Mouse (Mus musculus): ENCODE data around the gene Cdc42bpa. TPM values are rescaled to one million over a fixed set of nuclear protein-coding genes. Genes with fewer than 3 reads are reported as not detected.

Gene Cdc42bpa
- total RNA-seq, 2 experiments from 2014 or later = 67.1 to 70.3 TPM

DNA sequence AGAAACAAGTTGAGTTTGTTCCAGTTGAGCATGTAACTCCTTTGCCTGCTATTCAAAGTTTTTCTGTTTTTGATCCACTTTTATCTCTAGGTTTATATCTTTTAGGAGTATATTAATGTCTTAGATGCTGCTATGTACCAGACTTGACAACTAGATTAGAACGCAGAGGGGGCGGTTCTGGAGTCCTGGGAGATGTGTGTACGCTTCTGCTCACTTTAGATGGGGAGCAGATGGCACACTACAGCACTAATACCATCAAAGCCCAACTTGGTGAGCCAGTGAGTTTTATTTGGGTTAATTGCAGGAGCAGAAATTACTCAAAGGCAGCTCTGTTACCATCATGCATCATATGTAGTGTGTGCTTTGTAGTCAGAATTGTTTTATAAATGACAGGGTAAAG is 77.2 kb downstream of the Cdc42bpa start:
- DNase-seq = no peak

DNA sequence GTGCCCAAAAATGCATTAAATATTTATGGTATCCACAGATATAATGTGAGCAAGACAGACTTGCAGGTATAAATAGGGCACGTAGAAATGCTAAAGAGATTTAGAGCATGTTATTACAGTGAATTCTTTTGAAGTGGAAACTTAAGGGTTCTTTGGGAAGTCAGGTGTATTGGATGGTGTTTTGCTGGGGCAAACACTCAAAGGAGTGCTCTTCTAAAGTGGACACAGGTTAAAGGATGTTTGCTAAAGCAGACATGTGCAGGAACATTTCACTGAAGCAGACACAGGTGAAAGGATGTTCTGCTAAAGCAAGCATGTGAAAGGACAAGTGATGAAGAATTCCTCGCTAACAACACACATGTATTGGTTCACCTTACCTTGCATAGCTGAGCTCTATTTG is 83.9 kb downstream of the Cdc42bpa start:
- no peak for DNase-seq

DNA sequence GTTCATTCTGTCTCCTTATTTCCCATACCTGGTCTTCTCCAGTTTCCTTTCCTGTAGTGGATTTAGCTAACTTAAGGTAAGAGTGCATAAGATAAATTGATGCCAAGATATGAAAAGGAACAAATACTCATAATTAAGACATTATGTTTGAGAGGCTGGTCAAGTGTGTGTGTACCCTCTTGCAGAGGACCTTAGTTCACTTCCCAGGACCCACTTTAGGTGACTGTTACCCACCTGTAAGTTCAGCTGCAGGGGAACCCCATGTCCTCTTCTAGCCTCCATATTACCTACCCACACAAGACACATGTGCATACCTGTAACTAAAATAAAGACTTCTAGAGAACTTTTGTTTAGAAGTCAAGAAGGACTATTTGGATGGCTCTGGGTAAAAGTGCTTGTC is 84.9 kb downstream of the Cdc42bpa start:
- no peak for DNase-seq

DNA sequence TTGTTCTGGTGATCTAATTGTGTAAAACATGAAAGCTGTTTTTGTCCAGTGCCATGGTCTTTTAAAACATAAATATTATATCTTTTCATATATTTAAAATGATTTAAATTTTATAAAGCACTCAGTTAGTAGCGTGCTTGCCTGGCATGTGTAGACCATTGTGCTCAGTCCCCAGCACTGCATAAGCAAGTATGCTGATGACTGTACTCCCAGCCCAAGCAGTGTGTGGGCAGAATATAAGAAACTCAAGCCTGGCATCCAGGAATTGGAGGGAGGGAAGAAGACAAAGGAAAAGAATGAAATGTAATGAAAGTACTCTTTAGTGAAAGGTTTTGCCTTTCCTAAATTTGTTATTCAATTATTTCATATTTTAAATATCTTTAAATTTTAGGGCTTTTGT is 128.9 kb downstream of the Cdc42bpa start:
- DNase-seq = no peak

DNA sequence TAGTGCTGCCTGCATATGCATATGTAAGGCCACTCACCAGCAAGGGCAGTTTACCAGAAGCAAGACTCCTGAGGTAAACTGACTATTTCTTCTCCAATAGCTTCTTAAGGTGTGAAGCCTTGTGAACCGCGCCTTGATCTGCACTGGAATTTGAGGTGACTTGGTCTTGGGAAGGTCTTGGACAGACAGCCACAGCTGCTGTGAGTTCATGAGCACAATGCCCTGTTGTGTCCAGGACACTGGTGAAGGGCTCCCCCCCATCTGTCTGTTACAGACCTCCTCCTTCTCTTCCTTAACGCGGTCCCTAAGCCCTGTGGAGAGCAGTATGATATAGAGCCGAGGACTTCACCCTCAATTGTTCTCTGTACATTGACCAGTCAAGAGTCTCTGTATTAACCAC is 138.2 kb downstream of the Cdc42bpa start:
- no peak for DNase-seq

DNA sequence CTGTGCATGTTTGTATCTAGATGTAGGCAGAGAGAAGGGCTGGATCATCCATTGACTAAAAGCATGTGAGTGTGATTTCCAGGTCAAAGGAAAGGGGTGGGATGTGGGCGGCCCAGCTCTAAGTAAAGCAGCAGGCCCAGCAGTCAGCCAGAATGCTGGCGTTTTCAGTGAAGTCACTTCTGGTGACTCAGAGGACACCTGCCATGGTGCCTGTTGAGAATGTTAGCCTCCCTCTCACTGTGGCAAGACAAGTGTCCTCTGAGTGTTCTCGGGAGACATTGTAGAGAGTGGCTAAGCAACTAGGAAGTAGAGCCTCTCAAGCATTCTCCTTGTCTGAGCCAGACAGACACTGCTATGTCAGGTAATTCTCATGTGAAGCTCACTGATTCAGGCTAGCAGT is 144.3 kb downstream of the Cdc42bpa start:
- no peak for DNase-seq

DNA sequence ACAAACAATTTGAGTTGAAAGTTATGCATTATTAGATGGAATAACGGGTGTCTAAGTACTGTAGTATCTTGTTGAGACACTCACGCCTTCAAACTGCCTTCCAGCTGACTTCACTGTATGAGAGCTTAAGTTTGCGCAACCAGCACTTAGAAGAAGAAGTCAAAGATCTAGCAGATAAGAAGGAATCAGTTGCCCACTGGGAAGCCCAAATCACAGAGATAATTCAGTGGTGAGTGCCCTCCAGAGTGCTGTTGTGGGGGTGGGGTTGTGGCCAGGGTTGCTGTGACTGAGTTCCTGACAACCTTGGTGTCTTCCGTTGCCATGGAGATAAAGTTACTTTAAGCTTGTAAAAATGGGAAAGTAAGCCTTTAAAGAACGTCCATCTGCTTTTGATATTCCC is 148.8 kb downstream of the Cdc42bpa start:
- DNase-seq = no peak

DNA sequence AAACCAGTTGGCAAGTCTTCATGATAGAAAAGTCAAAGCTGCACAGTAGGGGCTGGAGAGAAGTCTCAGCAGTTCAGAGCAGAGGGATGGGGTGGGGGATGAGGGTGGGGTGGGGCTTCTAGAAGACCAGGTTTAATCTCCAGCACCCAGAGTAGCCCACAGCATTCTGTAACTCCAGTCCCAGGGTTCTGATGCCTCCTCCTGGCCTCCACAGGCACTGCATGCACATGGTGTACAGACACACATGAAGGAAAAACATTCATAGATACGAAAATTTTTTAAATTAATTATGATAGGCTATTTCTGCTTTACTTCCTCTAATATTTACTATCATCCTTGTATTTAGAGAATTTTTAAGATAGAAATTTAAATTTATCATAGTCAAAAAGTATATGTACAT is 156.3 kb downstream of the Cdc42bpa start:
- DNase-seq = peak; percentile 37

DNA sequence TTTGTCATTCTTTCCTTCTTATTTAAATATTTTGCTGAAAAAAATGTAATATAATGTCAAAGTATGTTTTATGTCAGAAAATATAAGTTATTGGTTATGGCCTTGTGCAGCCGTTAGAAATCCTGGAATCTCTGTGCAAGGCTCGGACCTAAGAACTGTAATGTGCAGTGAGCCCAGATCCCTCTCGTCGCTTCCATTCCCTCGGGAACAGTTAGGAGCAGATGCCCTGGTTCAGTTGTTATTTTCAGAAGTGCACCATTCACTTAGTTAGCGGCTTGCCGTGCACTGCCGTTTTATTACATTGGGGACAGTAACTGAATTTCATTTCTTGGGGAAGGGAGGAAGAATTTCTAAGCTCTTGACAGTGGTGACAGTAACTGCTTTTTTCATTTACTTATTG is 158.0 kb downstream of the Cdc42bpa start:
- DNase-seq = no peak

DNA sequence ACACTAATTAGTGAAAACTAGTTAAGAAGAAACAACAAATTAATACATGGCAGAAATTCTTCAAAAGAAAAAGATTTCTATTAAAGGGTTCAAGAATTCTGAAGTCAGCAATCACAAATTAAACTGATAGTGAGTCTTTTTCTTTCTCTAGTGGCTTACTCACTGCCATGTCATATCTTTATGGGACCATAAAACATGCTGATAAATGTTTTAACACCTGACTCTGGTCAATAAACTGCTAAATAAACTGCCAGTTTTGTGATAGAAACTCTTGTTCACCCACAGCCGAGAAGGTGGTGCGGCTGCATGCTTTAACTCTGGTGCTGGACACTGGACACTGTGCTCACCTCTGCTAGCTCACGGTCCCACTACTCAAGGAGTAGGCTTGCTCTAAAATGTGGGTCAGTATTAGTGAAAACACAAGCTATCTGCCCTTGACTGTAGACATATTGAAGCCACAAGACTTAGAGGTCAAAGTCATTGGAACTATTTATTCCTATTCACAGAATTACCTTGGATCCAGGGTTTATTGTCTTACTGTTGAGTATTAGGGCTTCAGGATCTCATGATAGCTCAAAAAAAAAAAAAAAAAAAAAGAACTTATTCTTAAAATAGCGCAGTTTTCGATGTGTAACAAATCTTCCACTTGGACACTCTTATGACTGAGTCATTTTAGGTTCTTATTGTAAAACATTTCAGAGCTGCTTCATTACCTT is 168.0 kb downstream of the Cdc42bpa start:
- no peak for DNase-seq

DNA sequence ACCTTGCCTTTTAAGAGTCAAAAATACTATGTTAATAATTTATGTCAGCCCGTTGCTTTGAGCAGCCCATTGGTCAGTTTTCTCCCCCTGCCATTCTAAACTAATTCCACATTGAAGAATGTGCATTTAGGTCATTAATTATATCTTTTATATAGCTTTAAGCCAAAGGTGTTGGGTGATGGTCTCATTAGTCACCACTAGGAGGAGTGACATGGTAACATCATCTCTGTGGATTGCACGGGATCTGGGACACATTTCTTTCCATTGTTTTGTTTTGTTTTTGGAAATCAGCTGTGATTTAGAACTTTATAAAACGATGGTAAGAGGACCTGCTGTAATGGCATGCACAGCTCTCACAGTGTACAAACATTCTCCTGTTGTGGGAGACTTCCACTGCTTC is 171.1 kb downstream of the Cdc42bpa start:
- no peak for DNase-seq

DNA sequence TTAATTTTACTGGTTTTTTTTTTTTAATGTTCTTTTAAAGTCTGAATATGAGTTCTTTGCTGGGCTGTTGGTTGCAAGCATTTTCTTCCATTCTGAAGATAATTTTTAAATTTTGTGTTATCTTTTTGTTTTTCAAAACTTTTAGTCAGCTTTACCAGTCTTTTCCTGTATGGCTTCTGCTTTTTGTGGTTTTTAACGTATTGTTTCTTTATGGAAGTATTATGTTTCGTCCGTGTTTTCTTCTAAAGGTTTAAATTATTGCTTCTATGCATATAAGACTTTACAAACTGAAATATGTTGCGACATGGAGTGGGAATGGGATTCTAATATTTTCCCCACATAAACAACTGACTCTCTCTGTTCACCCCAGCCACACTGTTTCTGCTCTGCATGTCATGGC is 171.9 kb downstream of the Cdc42bpa start:
- no peak for DNase-seq

DNA sequence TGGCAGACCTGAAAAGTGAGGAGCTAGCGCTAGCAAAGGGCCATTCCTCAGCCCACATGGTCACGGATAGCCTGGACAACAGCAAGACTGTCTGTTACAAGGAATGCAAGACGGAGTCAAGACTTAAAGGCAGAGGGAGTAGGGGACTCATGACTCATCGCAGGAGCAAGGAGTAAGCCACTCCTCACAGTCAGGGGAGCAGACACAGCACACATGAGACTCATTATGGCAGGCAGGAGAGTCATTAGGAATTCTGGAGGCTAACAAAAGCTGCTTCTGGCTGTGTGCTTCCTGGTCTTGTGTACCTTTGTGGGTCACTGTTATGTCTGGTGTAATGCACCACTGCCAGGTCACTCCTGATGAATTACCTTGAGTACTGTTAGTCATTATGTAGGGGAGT is 178.9 kb downstream of the Cdc42bpa start:
- no peak for DNase-seq

DNA sequence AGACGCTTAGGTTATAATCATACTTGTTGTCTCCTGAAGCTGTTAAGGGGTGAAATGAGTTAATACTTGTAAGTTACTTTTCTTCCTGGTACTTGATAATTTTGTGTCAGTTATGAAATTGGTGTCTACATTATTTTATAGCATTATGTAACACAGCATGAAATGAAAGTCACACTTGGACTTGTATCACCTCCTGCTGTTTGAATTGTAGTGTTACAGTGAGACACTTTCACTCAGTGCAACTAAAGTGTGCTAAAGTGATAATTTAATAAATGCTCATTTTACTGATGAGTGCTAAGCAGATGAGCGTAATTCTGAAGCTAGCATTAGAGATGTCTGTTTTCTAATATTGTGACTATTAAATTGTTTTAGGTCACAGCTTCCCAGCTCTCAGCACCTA is 180.7 kb downstream of the Cdc42bpa start:
- DNase-seq = no peak

DNA sequence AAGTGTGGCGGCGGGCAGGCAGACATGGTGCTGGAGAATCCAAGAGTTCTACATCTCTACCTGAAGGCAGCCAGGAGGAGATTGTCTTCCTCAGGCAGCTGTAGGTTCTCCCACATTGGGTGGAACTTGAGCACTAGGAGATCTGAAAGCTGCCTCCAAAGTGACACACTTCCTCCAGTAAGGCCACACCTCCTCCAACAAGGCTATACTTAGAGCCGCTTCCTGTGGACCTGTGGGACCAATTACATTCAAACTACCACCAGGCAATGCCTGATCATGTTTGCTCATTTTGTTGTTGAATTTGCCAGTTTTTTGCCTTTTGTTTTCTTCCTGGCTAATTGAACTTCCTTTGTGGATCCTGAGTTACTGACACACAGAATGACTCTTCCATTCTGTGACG is 187.8 kb downstream of the Cdc42bpa start:
- DNase-seq = no peak

DNA sequence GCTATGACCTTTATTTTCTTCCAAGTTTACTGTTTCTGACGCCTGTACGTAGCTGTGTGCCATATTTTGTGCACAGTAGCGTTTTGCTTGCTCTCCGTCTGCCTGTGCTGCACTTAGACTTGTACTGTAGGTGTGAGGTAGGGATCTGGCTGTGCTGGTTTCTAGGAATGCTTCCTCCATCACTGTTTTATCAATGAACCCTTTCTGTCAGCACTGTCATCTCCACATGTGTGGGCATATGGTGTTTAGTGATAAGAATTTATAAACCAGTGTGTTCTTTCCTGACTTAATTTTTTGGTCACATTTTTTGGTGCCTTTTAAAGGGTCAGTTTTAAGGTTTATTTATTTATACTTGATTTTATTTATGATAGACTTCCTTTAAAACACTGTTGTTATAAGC is 188.3 kb downstream of the Cdc42bpa start:
- no peak for DNase-seq

DNA sequence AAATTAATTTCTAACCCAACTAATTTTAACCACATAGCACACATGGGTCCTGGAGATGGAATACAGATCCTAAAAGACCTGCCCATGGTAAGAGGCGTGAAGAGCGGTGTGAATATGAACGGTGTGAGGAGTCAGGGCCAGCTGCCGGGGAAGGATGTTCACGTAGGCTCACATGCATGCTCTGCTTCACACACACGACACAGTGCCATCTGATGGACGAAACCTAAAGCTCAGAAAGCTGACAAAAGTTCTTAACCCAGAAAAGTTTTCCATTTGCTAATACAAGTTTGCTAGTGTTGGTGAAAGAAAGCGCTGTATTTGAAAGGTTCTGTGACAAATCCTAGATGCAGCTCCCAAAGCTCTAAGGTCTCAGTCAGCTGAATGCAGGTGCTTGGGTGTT is 190.9 kb downstream of the Cdc42bpa start:
- no peak for DNase-seq

DNA sequence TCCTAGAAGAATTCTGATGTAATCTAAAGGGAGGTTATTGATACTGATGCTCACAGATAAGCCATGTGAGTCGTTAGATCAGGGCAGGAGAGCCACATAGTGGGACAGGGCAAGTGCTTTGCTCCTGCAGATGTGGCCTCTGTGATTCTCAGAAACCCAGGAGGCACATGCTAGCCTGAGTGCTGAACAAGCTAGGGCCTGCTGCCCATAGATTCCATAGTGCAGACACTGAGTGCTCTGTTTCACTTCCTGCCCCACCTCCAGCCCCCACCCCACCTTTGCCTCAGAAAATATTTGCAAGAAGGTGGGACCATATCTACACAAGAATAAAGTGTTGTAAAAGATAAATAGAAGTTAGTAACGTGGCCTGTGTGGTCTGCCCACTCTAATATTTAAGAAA is 198.4 kb downstream of the Cdc42bpa start:
- no peak for DNase-seq

DNA sequence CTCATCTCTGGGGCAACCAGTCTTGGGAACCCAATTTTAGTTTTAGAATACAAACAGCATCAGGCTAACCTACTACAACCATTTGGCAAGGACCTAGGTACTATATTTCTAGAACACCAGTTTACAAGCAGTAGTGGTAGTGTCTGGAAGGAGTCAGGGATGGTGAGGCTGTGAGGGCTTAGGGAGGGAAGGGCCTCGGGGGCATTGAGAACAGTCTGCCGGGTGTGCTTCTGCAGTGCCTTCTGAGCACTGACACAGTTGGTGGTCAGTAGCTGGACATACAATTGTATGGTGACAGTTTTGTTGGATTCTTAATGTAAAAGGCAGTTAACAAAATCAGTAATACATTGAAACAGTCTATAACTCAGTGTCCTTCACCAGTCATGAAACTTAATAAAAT is 200.3 kb downstream of the Cdc42bpa start:
- DNase-seq = no peak

DNA sequence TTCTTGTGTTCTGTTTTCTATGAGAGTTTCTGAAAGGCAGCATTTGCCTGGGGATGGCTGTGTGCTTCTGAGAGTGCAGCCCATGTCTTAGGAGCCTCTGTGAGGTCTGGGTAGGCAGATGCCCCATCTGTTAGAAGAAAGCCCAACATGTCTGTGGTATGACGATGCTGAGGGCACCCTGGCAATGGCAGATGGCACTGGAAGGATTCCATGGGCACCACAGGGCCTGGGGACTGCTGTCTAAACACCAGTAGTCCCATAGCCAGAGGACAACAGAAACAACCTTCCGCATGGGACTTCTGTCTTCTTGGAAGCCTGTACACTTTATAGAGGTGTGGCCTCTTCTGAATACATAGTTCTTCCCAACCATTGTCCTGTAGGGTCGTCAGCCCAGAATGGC is 200.9 kb downstream of the Cdc42bpa start:
- DNase-seq = no peak

DNA sequence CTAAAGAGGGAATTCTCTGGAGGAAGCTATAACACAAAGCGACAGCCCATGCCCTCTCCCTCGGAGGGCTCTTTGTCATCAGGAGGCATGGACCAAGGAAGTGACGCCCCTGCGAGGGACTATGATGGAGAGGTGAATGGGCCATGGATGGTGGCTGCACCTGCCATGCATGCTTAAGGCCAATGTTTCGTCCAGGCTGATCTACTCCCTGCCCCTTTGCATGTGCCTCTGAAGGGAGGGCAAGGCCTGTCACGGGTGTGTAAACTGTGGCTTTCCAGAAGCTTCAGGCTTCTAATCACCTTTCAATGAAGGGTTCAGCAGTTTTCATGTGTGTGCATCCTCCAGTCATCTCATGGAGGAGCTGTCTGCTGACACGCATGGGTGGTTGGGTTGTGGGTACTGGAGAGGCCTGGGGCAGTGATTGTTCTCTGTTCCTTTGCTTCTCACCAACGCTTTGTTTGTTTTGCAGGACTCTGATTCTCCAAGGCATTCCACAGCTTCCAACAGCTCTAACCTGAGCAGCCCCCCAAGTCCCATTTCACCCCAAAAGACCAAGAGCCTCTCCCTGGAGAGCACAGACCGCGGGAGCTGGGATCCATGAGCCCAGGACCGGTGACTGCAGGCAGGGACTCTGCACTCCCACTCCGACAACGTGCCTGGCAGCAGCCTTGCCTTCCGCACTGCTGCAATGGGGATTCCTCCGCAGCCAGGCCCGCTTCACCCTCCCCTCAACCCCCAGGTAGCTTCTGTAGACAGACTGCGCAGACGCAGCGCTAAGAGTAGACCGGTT is 201.5 kb downstream of the Cdc42bpa start:
- no peak for DNase-seq

DNA sequence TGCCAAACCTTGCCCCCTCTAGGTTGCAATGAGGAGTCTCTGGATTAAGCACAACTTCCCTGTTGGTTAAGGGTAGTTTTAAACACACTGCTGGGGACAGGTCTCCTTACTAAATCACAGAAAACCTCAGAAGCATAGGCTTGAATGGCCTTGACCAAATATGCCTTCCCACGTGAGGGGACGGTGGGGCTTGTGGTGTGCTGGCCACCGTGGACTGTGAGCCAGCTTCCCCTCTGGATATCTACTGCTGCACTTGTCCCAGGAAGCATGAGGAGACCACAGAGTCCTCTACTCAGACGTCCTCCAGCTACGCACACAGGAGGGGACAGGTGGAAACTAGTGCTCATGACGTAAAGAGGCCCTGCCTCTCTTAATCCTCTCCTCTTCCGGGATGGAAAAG is 202.7 kb downstream of the Cdc42bpa start:
- DNase-seq = no peak

DNA sequence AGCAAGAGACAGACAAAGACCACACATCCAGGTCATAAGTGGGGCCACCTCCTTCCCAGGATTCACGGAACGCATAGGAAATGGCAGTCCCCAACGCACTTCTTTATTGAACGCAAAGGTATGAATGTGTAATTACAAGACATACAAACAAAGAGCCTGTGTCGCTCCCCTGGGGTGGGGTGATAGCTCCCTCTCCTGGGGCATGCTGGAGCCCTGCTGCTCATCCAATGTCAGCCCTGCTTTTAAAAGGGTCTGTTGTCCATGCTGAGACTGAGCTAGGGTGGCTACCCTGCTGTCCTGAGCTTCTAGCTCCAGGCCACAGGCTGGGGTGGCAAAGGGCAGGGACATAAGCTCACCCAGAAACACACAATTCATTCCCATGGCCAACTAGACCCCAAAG is 206.3 kb downstream of the Cdc42bpa start:
- no peak for DNase-seq

DNA sequence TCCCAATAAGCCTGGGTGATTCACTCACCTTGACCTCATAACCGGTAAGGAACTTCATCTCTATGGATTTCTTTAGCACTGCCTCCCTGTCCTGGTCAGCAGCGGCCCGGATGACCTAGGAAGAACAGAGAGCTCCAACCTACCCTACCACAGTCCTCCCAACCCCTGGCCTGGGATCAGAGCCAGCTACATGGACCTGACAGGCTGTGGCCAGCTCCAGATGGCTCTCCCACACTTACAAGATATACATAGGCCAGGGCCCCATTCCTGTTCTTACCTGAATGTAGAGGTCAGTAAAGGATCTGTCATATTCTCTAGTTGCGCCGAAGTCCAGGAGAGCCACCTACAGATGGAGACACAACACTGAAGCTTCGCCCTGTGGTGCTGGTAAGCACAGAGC is 208.0 kb downstream of the Cdc42bpa start:
- no peak for DNase-seq
